Mouse (Mus musculus): ENCODE results near the gene Olfr1232. TPM values are rescaled to one million over a fixed set of nuclear protein-coding genes. Genes with fewer than 3 reads are reported as not detected.

Olfr1232 gene
- not detected for polyA plus RNA-seq (2014; fragmentation: Illumina TruSeq; extraction: RNeasy Lipid Tissue Mini Kit (QIAGEN cat#74804); ENCODE audit: low read depth, low replicate concordance)

DNA sequence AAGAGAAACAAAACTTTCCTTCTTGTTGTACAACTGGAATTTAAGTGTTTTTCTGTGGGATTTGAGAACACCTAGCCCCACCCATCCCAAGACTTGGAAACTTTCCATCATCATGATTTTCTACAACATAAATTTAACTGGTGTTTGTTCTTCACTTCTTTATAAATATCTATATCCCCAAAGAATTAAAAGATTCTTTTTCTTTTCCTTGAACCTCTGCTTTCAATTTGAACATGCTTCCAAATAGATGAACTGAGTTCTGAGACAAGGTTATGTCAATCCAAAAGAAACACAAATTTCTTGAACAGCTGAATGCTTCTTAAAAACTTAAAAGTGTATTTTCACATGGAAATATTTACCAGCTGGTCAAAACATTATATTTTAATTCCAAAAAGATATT lies at the start of gene Olfr1232:
Olfr1232 (minus strand) TSS at position 101 of the 400 bp plus-strand sequence.

DNA sequence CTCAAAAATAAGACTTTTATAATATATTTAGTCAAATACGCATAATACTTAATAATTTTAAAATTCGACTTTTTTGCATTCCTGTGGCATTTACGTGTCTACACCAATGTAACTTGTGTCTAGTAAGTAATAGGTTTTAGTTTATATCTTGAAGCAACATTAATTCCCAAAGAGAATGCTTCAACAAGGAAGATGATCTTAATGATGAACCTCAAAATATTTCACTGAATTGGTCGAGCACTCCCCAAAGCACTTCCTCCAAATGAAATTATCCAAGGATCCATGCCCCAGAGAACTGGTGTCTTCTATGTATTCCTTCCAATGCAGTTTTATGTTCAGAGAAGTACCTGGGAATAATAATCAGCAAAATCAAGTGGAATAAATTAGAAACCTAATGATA lies 35.3 kb upstream of the Olfr1232 start, which contains the start of gene Olfr1234:
Olfr1234 (minus strand) TSS at position 101 of the 400 bp plus-strand sequence.

GRCm38 (mm10) chr2:89342298-89342697 lies 12.8 kb upstream of the Olfr1232 start, which contains the start of gene Olfr1233:
Gene Olfr1233, minus strand, starts transcription at chr2:89342398.

DNA sequence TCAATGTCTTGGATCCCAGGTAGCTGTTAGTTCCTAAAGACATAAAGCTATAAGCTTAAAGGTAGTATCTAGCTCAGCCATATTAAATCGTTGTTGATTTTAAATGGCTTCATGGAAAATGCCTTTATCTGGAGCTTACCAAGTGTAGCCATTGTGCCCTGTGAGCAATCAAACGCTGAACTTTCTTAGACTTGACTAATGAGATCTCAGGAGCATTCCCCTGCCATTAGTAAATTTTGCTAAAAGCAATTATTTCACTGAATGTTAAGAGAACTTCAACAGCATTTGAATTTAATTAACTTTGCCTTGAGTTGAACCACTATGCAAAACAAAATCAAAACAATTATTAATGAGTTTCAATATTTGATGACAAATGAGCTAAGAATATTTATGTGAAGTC lies 22.5 kb downstream of the Olfr1232 start, which contains the start of gene Olfr1231:
Olfr1231 (minus strand) TSS at position 101 of the 400 bp plus-strand sequence.

DNA sequence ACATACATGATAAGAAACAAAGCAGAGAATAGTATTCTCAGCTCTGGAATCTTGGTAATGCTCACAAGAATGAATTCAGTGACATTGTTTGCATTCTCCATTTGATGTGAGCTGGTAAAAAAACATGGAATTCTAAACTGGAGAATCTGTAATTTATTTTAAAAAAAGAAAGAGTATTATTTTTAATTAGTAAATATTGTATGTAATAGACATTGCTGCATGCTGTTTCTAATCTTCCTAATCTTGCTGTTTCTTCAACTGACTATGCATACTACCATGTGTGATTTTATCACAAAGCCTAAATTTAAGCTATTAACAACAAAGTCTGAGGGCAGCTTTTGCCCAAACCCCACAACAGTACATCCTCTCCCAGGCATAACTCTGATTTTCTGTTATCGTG lies 32.3 kb downstream of the Olfr1232 start, which contains the start of gene Olfr1230:
Olfr1230 (minus strand) TSS at position 101 of the 400 bp plus-strand sequence.

GRCm38 (mm10) chr2:89287914-89288313 lies 41.6 kb downstream of the Olfr1232 start, which contains the start of gene Olfr1229:
Gene Olfr1229, minus strand, starts transcription at chr2:89288014.

Other genes starting within 250 kb of the Olfr1232 start
- not detected for gene Olfr1219, start 246.2 kb downstream of the Olfr1232 start, polyA plus RNA-seq (2014; fragmentation: Illumina TruSeq; extraction: RNeasy Lipid Tissue Mini Kit (QIAGEN cat#74804); ENCODE audit: low read depth, low replicate concordance)
- gene Olfr1220, start 222.8 kb downstream of the Olfr1232 start, polyA plus RNA-seq (2014; fragmentation: Illumina TruSeq; extraction: RNeasy Lipid Tissue Mini Kit (QIAGEN cat#74804); ENCODE audit: low read depth, low replicate concordance): not detected
- gene Olfr1221, start 212.4 kb downstream of the Olfr1232 start, polyA plus RNA-seq (2014; fragmentation: Illumina TruSeq; extraction: RNeasy Lipid Tissue Mini Kit (QIAGEN cat#74804); ENCODE audit: low read depth, low replicate concordance): not detected
- not detected for gene Olfr1222, start 196.6 kb downstream of the Olfr1232 start, polyA plus RNA-seq (2014; fragmentation: Illumina TruSeq; extraction: RNeasy Lipid Tissue Mini Kit (QIAGEN cat#74804); ENCODE audit: low read depth, low replicate concordance)
- gene Olfr1223, start 178.1 kb downstream of the Olfr1232 start, polyA plus RNA-seq (2014; fragmentation: Illumina TruSeq; extraction: RNeasy Lipid Tissue Mini Kit (QIAGEN cat#74804); ENCODE audit: low read depth, low replicate concordance): not detected
- gene Olfr1224-ps1, start 165.6 kb downstream of the Olfr1232 start, polyA plus RNA-seq (2014; fragmentation: Illumina TruSeq; extraction: RNeasy Lipid Tissue Mini Kit (QIAGEN cat#74804); ENCODE audit: low read depth, low replicate concordance): not detected
- not detected for gene Olfr1225, start 155.0 kb downstream of the Olfr1232 start, polyA plus RNA-seq (2014; fragmentation: Illumina TruSeq; extraction: RNeasy Lipid Tissue Mini Kit (QIAGEN cat#74804); ENCODE audit: low read depth, low replicate concordance)
- not detected for gene Olfr1226, start 129.6 kb downstream of the Olfr1232 start, polyA plus RNA-seq (2014; fragmentation: Illumina TruSeq; extraction: RNeasy Lipid Tissue Mini Kit (QIAGEN cat#74804); ENCODE audit: low read depth, low replicate concordance)
- gene Olfr1228, start 75.6 kb downstream of the Olfr1232 start, polyA plus RNA-seq (2014; fragmentation: Illumina TruSeq; extraction: RNeasy Lipid Tissue Mini Kit (QIAGEN cat#74804); ENCODE audit: low read depth, low replicate concordance): not detected
- gene Olfr1229, start 41.7 kb downstream of the Olfr1232 start, polyA plus RNA-seq (2014; fragmentation: Illumina TruSeq; extraction: RNeasy Lipid Tissue Mini Kit (QIAGEN cat#74804); ENCODE audit: low read depth, low replicate concordance): not detected
- gene Olfr1230, start 32.4 kb downstream of the Olfr1232 start, polyA plus RNA-seq (2014; fragmentation: Illumina TruSeq; extraction: RNeasy Lipid Tissue Mini Kit (QIAGEN cat#74804); ENCODE audit: low read depth, low replicate concordance): not detected
- gene Olfr1231, start 22.6 kb downstream of the Olfr1232 start, polyA plus RNA-seq (2014; fragmentation: Illumina TruSeq; extraction: RNeasy Lipid Tissue Mini Kit (QIAGEN cat#74804); ENCODE audit: low read depth, low replicate concordance): not detected
- not detected for gene Olfr1233, start 12.7 kb upstream of the Olfr1232 start, polyA plus RNA-seq (2014; fragmentation: Illumina TruSeq; extraction: RNeasy Lipid Tissue Mini Kit (QIAGEN cat#74804); ENCODE audit: low read depth, low replicate concordance)
- gene Olfr1234, start 35.2 kb upstream of the Olfr1232 start, polyA plus RNA-seq (2014; fragmentation: Illumina TruSeq; extraction: RNeasy Lipid Tissue Mini Kit (QIAGEN cat#74804); ENCODE audit: low read depth, low replicate concordance): not detected
- not detected for gene Olfr1238, start 80.0 kb upstream of the Olfr1232 start, polyA plus RNA-seq (2014; fragmentation: Illumina TruSeq; extraction: RNeasy Lipid Tissue Mini Kit (QIAGEN cat#74804); ENCODE audit: low read depth, low replicate concordance)
- gene Olfr1239, start 90.7 kb upstream of the Olfr1232 start, polyA plus RNA-seq (2014; fragmentation: Illumina TruSeq; extraction: RNeasy Lipid Tissue Mini Kit (QIAGEN cat#74804); ENCODE audit: low read depth, low replicate concordance): not detected
- gene Olfr1240, start 113.3 kb upstream of the Olfr1232 start, polyA plus RNA-seq (2014; fragmentation: Illumina TruSeq; extraction: RNeasy Lipid Tissue Mini Kit (QIAGEN cat#74804); ENCODE audit: low read depth, low replicate concordance): not detected
- not detected for gene Olfr1241, start 157.5 kb upstream of the Olfr1232 start, polyA plus RNA-seq (2014; fragmentation: Illumina TruSeq; extraction: RNeasy Lipid Tissue Mini Kit (QIAGEN cat#74804); ENCODE audit: low read depth, low replicate concordance)
- gene Olfr1242, start 168.7 kb upstream of the Olfr1232 start, polyA plus RNA-seq (2014; fragmentation: Illumina TruSeq; extraction: RNeasy Lipid Tissue Mini Kit (QIAGEN cat#74804); ENCODE audit: low read depth, low replicate concordance): not detected
- gene Olfr1243, start 201.8 kb upstream of the Olfr1232 start, polyA plus RNA-seq (2014; fragmentation: Illumina TruSeq; extraction: RNeasy Lipid Tissue Mini Kit (QIAGEN cat#74804); ENCODE audit: low read depth, low replicate concordance): not detected
- gene Olfr1245, start 248.8 kb upstream of the Olfr1232 start, polyA plus RNA-seq (2014; fragmentation: Illumina TruSeq; extraction: RNeasy Lipid Tissue Mini Kit (QIAGEN cat#74804); ENCODE audit: low read depth, low replicate concordance): not detected

Data from heart, adult 10 weeks (tissue).